Mouse (Mus musculus): ENCODE measurements at regions not wholly inside any gene's neighbourhood (a gene's known extent, or its start where the extent isn't known, plus 50 kb on each side); places are given as distances from the start of the nearest gene placed in this dataset.

DNA sequence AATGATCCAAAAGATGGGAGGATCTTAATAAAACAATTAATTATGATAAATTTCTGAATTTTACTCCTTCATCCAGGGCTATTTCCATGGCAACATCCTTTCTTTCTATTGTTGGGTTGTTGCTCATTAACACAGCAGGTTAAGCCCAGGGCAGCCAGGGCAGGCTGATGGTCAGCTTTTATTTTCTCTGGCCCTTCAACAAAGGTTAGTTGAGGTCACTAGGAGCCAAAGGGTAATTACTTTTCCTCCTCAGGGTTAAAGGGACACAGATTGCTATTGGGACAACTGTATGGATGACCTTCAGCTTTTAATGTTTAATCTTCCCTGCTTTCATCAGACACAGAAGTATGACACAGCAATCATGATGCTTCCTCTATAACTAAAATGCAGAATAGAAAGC is 101.3 kb upstream of the Ccdc85a start:
- Histone ChIP-seq H3K4me1 (ENCODE audit: control insufficient read depth, insufficient read depth) (no peaks in the 10 kb centered on the region), H3K4me2 (ENCODE audit: low read depth, low read length) (no peak overlapping the region), H3K4me3 (ENCODE audit: low read depth, low read length) (no peak overlapping the region), H3K36me3 (replicated peaks; ENCODE audit: control insufficient read depth, insufficient read depth, low read length) (no peaks in the 10 kb centered on the region), H3K27me3 (ENCODE audit: control insufficient read depth, insufficient read depth, low read length) (no peaks in the 10 kb centered on the region), H3K9ac (replicated peaks; ENCODE audit: low read depth, low read length) (no peak overlapping the region), H3K27ac (ENCODE audit: low read depth) (no peak overlapping the region), H3K9me3 (replicated peaks; ENCODE audit: control insufficient read depth, low read length) (no peaks in the 10 kb centered on the region)
- TF ChIP-seq CTCF (IDR thresholded peaks at IDR 0.05; ENCODE audit: low read depth), result no peak
- no peak for DNase-seq (ENCODE audit: low spot score)
- no peak for ATAC-seq (ENCODE audit: insufficient read depth, low read depth)

DNA sequence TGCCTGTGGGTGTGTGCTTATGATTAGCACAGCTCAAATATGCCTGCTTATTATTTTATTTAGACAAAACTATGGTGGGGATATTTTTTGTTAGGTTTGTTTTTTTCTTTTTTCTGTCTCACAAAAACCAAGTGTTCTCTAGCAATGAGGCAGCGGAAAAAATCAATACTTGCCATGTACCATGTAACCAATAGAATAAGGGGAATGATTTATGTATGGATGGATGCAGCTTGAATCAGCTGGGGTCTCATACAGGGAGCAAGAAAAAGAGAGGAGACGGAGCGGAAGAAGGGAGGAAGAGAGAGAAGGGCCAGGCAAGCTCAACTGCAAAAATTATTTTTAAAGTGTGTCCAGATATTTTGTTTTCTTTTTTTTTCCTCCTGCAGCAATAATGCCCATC is 97.2 kb upstream of the Ccdc85a start:
- H3K27ac ChIP-seq (ENCODE audit: low read depth), result no peak overlapping the region
- no peak overlapping the region for H3K4me3 ChIP-seq (ENCODE audit: low read depth, low read length)
- TF ChIP-seq CTCF (IDR thresholded peaks at IDR 0.05; ENCODE audit: low read depth) (no peak), EP300 (IDR thresholded peaks at IDR 0.05; ENCODE audit: low read depth) (no peak)
- no peaks in the 10 kb centered on the region for H3K9me3 ChIP-seq (replicated peaks; ENCODE audit: control insufficient read depth, low read length)
- H3K9ac ChIP-seq (replicated peaks; ENCODE audit: low read depth, low read length), result no peak overlapping the region
- no peak overlapping the region for H3K4me2 ChIP-seq (ENCODE audit: low read depth, low read length)
- no peaks in the 10 kb centered on the region for H3K36me3 ChIP-seq (replicated peaks; ENCODE audit: control insufficient read depth, insufficient read depth, low read length)
- WGBS, result 80% methylated on average over 3 of the region's 3 CpGs
- no peaks in the 10 kb centered on the region for H3K4me1 ChIP-seq (ENCODE audit: control insufficient read depth, insufficient read depth)
- DNase-seq (ENCODE audit: low spot score) (no peak), ATAC-seq (ENCODE audit: insufficient read depth, low read depth) (no peak)
- H3K27me3 ChIP-seq (ENCODE audit: control insufficient read depth, insufficient read depth, low read length), result no peaks in the 10 kb centered on the region

DNA sequence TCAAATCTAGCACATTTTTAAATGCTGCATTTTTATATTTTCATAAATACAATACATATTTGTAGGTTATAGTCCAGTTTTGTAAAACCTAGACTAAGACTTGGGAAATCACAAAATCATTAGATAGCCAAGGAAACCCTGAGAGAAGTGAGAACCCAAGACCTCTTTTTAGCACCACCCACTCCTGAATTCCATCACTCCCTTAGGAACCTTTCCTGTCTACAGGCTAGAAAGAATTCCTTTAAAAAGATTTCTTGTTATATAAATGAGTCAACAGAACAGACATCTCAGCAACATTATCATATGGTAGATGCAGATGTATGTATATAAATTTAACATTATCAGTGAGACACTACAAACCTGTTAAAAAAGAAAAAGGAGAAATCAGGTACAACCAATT is 86.6 kb upstream of the Ccdc85a start:
- no peak overlapping the region for H3K9ac ChIP-seq (replicated peaks; ENCODE audit: low read depth, low read length)
- TF ChIP-seq EP300 (IDR thresholded peaks at IDR 0.05; ENCODE audit: low read depth) (no peak), CTCF (IDR thresholded peaks at IDR 0.05; ENCODE audit: low read depth) (no peak)
- no peak overlapping the region for H3K27ac ChIP-seq (ENCODE audit: low read depth)
- H3K4me1 ChIP-seq (ENCODE audit: control insufficient read depth, insufficient read depth), result no peaks in the 10 kb centered on the region
- H3K4me2 ChIP-seq (ENCODE audit: low read depth, low read length), result no peak overlapping the region
- no peak for ATAC-seq (ENCODE audit: insufficient read depth, low read depth)
- no peak overlapping the region for H3K4me3 ChIP-seq (ENCODE audit: low read depth, low read length)
- no peaks in the 10 kb centered on the region for H3K9me3 ChIP-seq (replicated peaks; ENCODE audit: control insufficient read depth, low read length)
- no peak for DNase-seq (ENCODE audit: low spot score)
- H3K36me3 ChIP-seq (replicated peaks; ENCODE audit: control insufficient read depth, insufficient read depth, low read length), result no peaks in the 10 kb centered on the region
- no peaks in the 10 kb centered on the region for H3K27me3 ChIP-seq (ENCODE audit: control insufficient read depth, insufficient read depth, low read length)

DNA sequence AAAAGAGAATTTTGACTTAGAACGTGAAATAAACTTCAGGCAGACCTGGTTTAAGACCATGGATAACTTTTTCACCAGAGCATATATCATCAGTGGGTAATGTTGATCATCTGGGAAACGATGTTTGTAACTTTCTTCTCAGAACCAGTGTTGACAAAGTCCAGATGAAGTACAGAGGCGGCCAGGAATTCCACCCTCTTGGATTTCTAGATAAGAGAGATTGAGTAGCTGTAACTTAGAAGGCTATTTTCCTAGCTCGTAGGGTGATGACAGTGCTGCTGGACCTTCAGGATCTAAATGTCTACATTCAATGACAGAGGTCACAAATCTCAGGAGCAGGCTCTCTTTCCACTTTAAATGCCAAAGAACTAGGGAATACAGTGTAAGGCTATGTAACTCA is 85.2 kb upstream of the Ccdc85a start:
- no peaks in the 10 kb centered on the region for H3K4me1 ChIP-seq (ENCODE audit: control insufficient read depth, insufficient read depth)
- H3K9me3 ChIP-seq (replicated peaks; ENCODE audit: control insufficient read depth, low read length), result no peaks in the 10 kb centered on the region
- no peak overlapping the region for H3K4me2 ChIP-seq (ENCODE audit: low read depth, low read length)
- no peaks in the 10 kb centered on the region for H3K36me3 ChIP-seq (replicated peaks; ENCODE audit: control insufficient read depth, insufficient read depth, low read length)
- no peak overlapping the region for H3K27ac ChIP-seq (ENCODE audit: low read depth)
- DNase-seq (ENCODE audit: low spot score), result no peak
- no peak overlapping the region for H3K4me3 ChIP-seq (ENCODE audit: low read depth, low read length)
- ATAC-seq (ENCODE audit: insufficient read depth, low read depth), result no peak
- H3K9ac ChIP-seq (replicated peaks; ENCODE audit: low read depth, low read length), result no peak overlapping the region
- 22% methylated on average over 4 of the region's 4 CpGs for WGBS
- TF ChIP-seq EP300 (IDR thresholded peaks at IDR 0.05; ENCODE audit: low read depth) (no peak), CTCF (IDR thresholded peaks at IDR 0.05; ENCODE audit: low read depth) (no peak)
- H3K27me3 ChIP-seq (ENCODE audit: control insufficient read depth, insufficient read depth, low read length), result no peaks in the 10 kb centered on the region

DNA sequence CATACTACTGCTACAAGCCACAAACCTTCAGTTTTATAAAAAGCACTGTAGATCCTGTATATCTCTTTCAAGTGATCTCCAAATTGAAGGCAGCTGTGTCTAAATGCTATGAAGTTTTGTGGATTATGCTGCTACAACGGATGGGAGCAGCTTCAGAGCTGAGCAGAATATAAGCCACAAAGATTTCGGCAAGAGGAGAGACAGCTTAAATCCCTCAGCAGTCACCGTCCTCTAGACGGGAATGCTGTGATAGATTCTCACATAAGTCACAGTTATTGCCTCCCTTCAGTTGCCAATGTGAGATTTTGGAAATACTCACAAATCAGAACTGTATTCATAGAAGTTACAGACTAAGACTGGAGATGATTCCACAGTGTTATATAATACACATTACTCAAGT is 76.3 kb upstream of the Ccdc85a start:
- H3K4me1 ChIP-seq (ENCODE audit: control insufficient read depth, insufficient read depth), result no peaks in the 10 kb centered on the region
- no peak overlapping the region for H3K9ac ChIP-seq (replicated peaks; ENCODE audit: low read depth, low read length)
- H3K27ac ChIP-seq (ENCODE audit: low read depth), result no peak overlapping the region
- no peak for DNase-seq (ENCODE audit: low spot score)
- no peaks in the 10 kb centered on the region for H3K36me3 ChIP-seq (replicated peaks; ENCODE audit: control insufficient read depth, insufficient read depth, low read length)
- H3K9me3 ChIP-seq (replicated peaks; ENCODE audit: control insufficient read depth, low read length), result no peaks in the 10 kb centered on the region
- TF ChIP-seq EP300 (IDR thresholded peaks at IDR 0.05; ENCODE audit: low read depth) (no peak), CTCF (IDR thresholded peaks at IDR 0.05; ENCODE audit: low read depth) (no peak)
- no peaks in the 10 kb centered on the region for H3K27me3 ChIP-seq (ENCODE audit: control insufficient read depth, insufficient read depth, low read length)
- 73% methylated on average over 4 of the region's 4 CpGs for WGBS
- H3K4me3 ChIP-seq (ENCODE audit: low read depth, low read length), result no peak overlapping the region
- no peak overlapping the region for H3K4me2 ChIP-seq (ENCODE audit: low read depth, low read length)
- no peak for ATAC-seq (ENCODE audit: insufficient read depth, low read depth)

DNA sequence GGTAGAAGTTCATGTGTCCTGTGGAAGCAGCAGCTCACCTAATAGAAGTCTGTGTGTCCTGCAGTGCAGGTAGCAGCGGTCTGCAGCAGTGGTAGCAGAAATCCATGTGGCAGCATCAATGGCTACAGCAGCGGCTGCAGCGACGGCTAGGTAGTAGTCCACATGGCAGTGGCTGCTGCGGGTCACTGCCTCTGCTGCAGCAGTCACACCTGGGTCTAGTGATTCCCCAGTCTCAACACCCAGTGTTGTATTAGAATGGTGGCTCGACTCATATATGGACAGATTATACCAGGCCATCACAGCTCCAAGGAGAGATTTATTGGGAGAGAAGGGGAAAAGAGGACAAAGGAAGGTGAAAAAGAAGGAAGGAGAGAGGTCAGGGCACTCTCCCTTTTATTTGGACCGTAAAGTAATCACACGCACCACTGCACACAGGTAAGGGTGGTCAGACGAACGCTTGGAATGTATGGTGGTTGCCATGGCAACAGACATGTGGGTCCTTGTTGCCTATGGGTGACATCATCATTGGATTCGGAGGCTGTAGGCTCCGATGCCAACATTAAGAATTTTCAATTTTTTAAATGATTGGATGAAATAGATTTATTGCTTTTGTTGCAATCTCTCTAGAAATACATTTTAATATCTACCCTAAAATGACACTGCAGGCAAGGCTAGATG is 71.2 kb upstream of the Ccdc85a start:
- no peak for ATAC-seq (ENCODE audit: insufficient read depth, low read depth)
- Histone ChIP-seq H3K4me2 (ENCODE audit: low read depth, low read length) (no peak overlapping the region), H3K9me3 (replicated peaks; ENCODE audit: control insufficient read depth, low read length) (no peaks in the 10 kb centered on the region), H3K36me3 (replicated peaks; ENCODE audit: control insufficient read depth, insufficient read depth, low read length) (no peaks in the 10 kb centered on the region), H3K9ac (replicated peaks; ENCODE audit: low read depth, low read length) (no peak overlapping the region), H3K27me3 (ENCODE audit: control insufficient read depth, insufficient read depth, low read length) (no peaks in the 10 kb centered on the region), H3K4me3 (ENCODE audit: low read depth, low read length) (no peak overlapping the region), H3K4me1 (ENCODE audit: control insufficient read depth, insufficient read depth) (no peaks in the 10 kb centered on the region), H3K27ac (ENCODE audit: low read depth) (no peak overlapping the region)
- TF ChIP-seq EP300 (IDR thresholded peaks at IDR 0.05; ENCODE audit: low read depth), result no peak
- no peak for TF ChIP-seq CTCF (IDR thresholded peaks at IDR 0.05; ENCODE audit: low read depth)
- DNase-seq (ENCODE audit: low spot score), result no peak
- WGBS, result 91% methylated on average over 12 of the region's 12 CpGs

All from heart, postnatal 0 days (tissue).